In genomic region chr10:69208705-69209104, GRCm38 (mm10) we compare ENCODE assay signal across 22 mouse cellular contexts. TPM values are rescaled to one million over a fixed set of nuclear protein-coding genes. Genes with fewer than 3 reads are reported as not detected.
DNase-seq lines count a peak whose midpoint lies in the region; ATAC-seq and TF ChIP-seq lines count a peak whose summit lies in the region.
"Had no signal": no experiment of that assay in that cellular context is flagged by ENCODE, and none has a peak within 500 bp of the region (broad histone marks: within the 10 kb centered on the region; RNA-seq: fewer than 3 reads in every experiment).

No protein-coding gene starts in this region.

- H3K4me2 ChIP-seq in liver, embryonic 12.5 days: no peak overlapping the region
- no peak overlapping the region for H3K4me2 ChIP-seq in CH12.LX (ENCODE audit: insufficient read depth, low read depth, poor library complexity, severe bottlenecking)
- H3K4me2 ChIP-seq: heart, embryonic 13.5 days; limb, embryonic 12.5 days had no signal

- H3K79me2 ChIP-seq in liver, adult 2 months (ENCODE audit: control insufficient read depth, insufficient read depth, low read length): peaks cover 17% of the 10 kb centered on the region; the same call in 1 of the 2 replicates
- 0 out of 2 replicates have a peak, but pooled peaks cover 2% of the 10 kb centered on the region for H3K79me2 ChIP-seq in CH12.LX (replicated peaks; ENCODE audit: control insufficient read depth, extremely low read depth, insufficient read depth, poor library complexity, severe bottlenecking)

- H3K9me3 ChIP-seq in heart, embryonic 10.5 days: no peaks in the 10 kb centered on the region
- H3K9me3 ChIP-seq in liver, embryonic 12.5 days (replicated peaks): no peaks in the 10 kb centered on the region
- H3K9me3 ChIP-seq in CH12.LX (replicated peaks; ENCODE audit: low read length): peaks cover 2% of the 10 kb centered on the region
- H3K9me3 ChIP-seq: limb, embryonic 12.5 days; midbrain, embryonic 10.5 days had no signal

- H3K4me1 ChIP-seq in heart, embryonic 10.5 days: peaks cover 19% of the 10 kb centered on the region
- peaks cover 21% of the 10 kb centered on the region for H3K4me1 ChIP-seq in liver, adult 2 months (ENCODE audit: control insufficient read depth, insufficient read depth, low read length)
- peaks cover 21% of the 10 kb centered on the region; the same call in 1 of the 2 replicates for H3K4me1 ChIP-seq in liver, embryonic 12.5 days
- H3K4me1 ChIP-seq in CH12.LX (ENCODE audit: control insufficient read depth in 1 of 2, insufficient read depth in 2 of 2): peaks cover 14 to 37% of the 10 kb centered on the region in 2 experiments

- peak; percentile 27 for DNase-seq in heart, embryonic 10.5 days (ENCODE audit: low spot score)
- no peak for DNase-seq in heart, postnatal 25 days (ENCODE audit: low spot score)
- DNase-seq in liver, adult 2 months (ENCODE audit: extremely low read depth, low read depth, low spot score): no peak
- DNase-seq in CH12.LX (ENCODE audit: extremely low read depth) (no peak), R1 (ENCODE audit: low read depth, low spot score) (peak; percentile 55)
- no peak for DNase-seq in right cerebral cortex, postnatal 10 days (ENCODE audit: low spot score in 2 of 2)
- DNase-seq: cerebellum, adult 8-10 months; kidney, adult 9 months; kidney, postnatal 4 days; lung, adult 18-20 months; retina, postnatal 1 day; thymus, postnatal 4 days had no signal

- 91% methylated on average over 3 of the region's 3 CpGs for WGBS in heart, embryonic 10.5 days
- 96% methylated on average over 3 of the region's 3 CpGs for WGBS in liver, adult 2 months
- WGBS in liver, embryonic 12.5 days (ENCODE audit: insufficient replicate concordance): 85% methylated on average over 3 of the region's 3 CpGs

- no peak overlapping the region for H3K4me3 ChIP-seq in heart, embryonic 10.5 days
- H3K4me3 ChIP-seq in liver, adult 2 months (ENCODE audit: insufficient read depth, low read depth, low read length): no peak overlapping the region
- H3K4me3 ChIP-seq in liver, embryonic 12.5 days: no peak overlapping the region
- no peak overlapping the region for H3K4me3 ChIP-seq in CH12.LX (replicated peaks in 1 of 3; ENCODE audit: low read depth in 2 of 3, low read length in 2 of 3, poor library complexity in 1 of 3)
- H3K4me3 ChIP-seq: erythroblast, embryonic 14.5 days; heart, embryonic 13.5 days; limb, embryonic 12.5 days; midbrain, embryonic 10.5 days had no signal

- no peak for TF ChIP-seq POLR2A in liver, adult 2 months (IDR thresholded peaks at IDR 0.05; ENCODE audit: extremely low read depth, insufficient read depth, low read length)
- TF ChIP-seq POLR2A in CH12.LX (IDR thresholded peaks at IDR 0.05; ENCODE audit: low read depth, low read length): no peak; the same call in 1 of the 2 replicates

- H3K27ac ChIP-seq in heart, embryonic 10.5 days: no peak overlapping the region
- no peak overlapping the region for H3K27ac ChIP-seq in liver, adult 2 months (replicated peaks; ENCODE audit: insufficient read depth, low read depth, low read length)
- no peak overlapping the region for H3K27ac ChIP-seq in liver, embryonic 12.5 days
- no peak overlapping the region for H3K27ac ChIP-seq in CH12.LX (ENCODE audit: insufficient read depth, low read depth)
- H3K27ac ChIP-seq: heart, embryonic 13.5 days; limb, embryonic 12.5 days; macrophage; midbrain, embryonic 10.5 days had no signal

- no peak for ATAC-seq in liver, embryonic 12.5 days
- no peak for ATAC-seq in erythroblast, adult 5-6 weeks (replicated peaks; ENCODE audit: low FRiP score, poor library complexity, severe bottlenecking)
- ATAC-seq: forebrain, embryonic 14.5 days had no signal

- no peak overlapping the region for H3K9ac ChIP-seq in liver, adult 2 months (ENCODE audit: low read depth, low read length)
- H3K9ac ChIP-seq in liver, embryonic 12.5 days: no peak overlapping the region
- no peak overlapping the region for H3K9ac ChIP-seq in CH12.LX (ENCODE audit: insufficient read depth, low read depth)
- H3K9ac ChIP-seq: heart, embryonic 13.5 days; limb, embryonic 12.5 days had no signal

- dilution Hi-C loops in CH12.LX (cut with MboI; ENCODE audit: extremely low pct_ligation_motif_present, extremely low pct_unique_long_range_greater_than_20kb, low sequenced_read_pairs): no loop called here

- intact Hi-C loops in heart, postnatal 25 days (cut with DNase I): no loop called here

- in situ Hi-C loops in CH12.LX (cut with MboI; ENCODE audit: low pct_ligation_motif_present, low pct_unique_long_range_greater_than_20kb, low sequenced_read_pairs): no loop called here

- TF ChIP-seq CTCF in liver, adult 2 months (IDR thresholded peaks at IDR 0.05; ENCODE audit: low read depth, low read length): peak; percentile 53
- peak in 1 of 2 experiments; percentile 22; a peak in 2 of 4 replicates for TF ChIP-seq CTCF in CH12.LX (conservative IDR thresholded peaks at IDR 0.05 in 1 of 2, IDR thresholded peaks at IDR 0.05 in 1 of 2; ENCODE audit: low read depth in 2 of 2, low read length in 2 of 2)

- no peaks in the 10 kb centered on the region for H3K27me3 ChIP-seq in heart, embryonic 10.5 days (ENCODE audit: insufficient read depth, poor library complexity, severe bottlenecking)
- H3K27me3 ChIP-seq in liver, adult 2 months (ENCODE audit: control insufficient read depth, insufficient read depth, low read length): no peaks in the 10 kb centered on the region
- H3K27me3 ChIP-seq in liver, embryonic 12.5 days (replicated peaks): peaks cover 34% of the 10 kb centered on the region
- H3K27me3 ChIP-seq in CH12.LX (replicated peaks): peaks cover 3% of the 10 kb centered on the region
- H3K27me3 ChIP-seq: heart, embryonic 13.5 days; limb, embryonic 12.5 days had no signal

- H3K36me3 ChIP-seq in heart, embryonic 10.5 days: peaks cover 9% of the 10 kb centered on the region; the same call in 1 of the 2 replicates
- H3K36me3 ChIP-seq in liver, adult 2 months (ENCODE audit: control insufficient read depth, insufficient read depth, low read length): no peaks in the 10 kb centered on the region
- H3K36me3 ChIP-seq in liver, embryonic 12.5 days: peaks cover 8% of the 10 kb centered on the region; the same call in 1 of the 2 replicates
- peaks cover 0 to 4% of the 10 kb centered on the region in 2 experiments for H3K36me3 ChIP-seq in CH12.LX (replicated peaks in 1 of 2; ENCODE audit: control insufficient read depth in 1 of 2, insufficient read depth in 1 of 2, low read length in 1 of 2)

- no peak; the same call in 1 of the 2 replicates for TF ChIP-seq RAD21 in CH12.LX (IDR thresholded peaks at IDR 0.05; ENCODE audit: low read depth, low read length)

- no peak for TF ChIP-seq EP300 in CH12.LX (IDR thresholded peaks at IDR 0.05; ENCODE audit: low read length)

TF ChIP-seq in CH12.LX, 34 proteins besides CTCF, POLR2A, EP300 and RAD21:
- TF ChIP-seq USF2 (conservative IDR thresholded peaks at IDR 0.05; ENCODE audit: low read depth, low read length): no peak
- TF ChIP-seq SMC3 (IDR thresholded peaks at IDR 0.05; ENCODE audit: low read depth, low read length): 0 out of 2 replicates have a peak, but pooled peaks have one; percentile 22

RNA-seq across cellular contexts. Expression of gene A930033H14Rik, which starts 4.2 kb away (rescaled TPM):
- 1.7 and 1.9 TPM in 2 replicates for polyA plus RNA-seq in heart, embryonic 10.5 days (2016; fragmentation: Nextera tagmentation; extraction: Ambion mirVana)
- total RNA-seq in heart, postnatal 25 days (2021): 1 to 10 TPM in 1 of 2 experiments, under 1 TPM in 1; 0.92 to 1.8 TPM
- total RNA-seq in liver, adult 2 months (2014; rRNA removed): 4.6 and 5.9 TPM in 2 replicates
- polyA plus RNA-seq in liver, adult 2 months (2012; rRNA removed): 0.26 and 0.50 TPM in 2 replicates
- 0.81 TPM in 2 replicates for polyA plus RNA-seq in liver, embryonic 12.5 days (2016; fragmentation: Nextera tagmentation; extraction: Ambion mirVana)
- total RNA-seq in CH12.LX (2012; rRNA removed) (0.84 and 0.85 TPM in 2 replicates), CH12.LX (2014; rRNA removed) (0.13 and 0.15 TPM in 2 replicates)
- polyA plus RNA-seq in CH12.LX (2012; ENCODE audit: insufficient read length, low read depth): 0.46 and 0.50 TPM in 2 replicates
- 0.21 TPM in 1 of 2 replicates, not detected in the other for total RNA-seq in erythroblast, adult 5-6 weeks (2015; ENCODE audit: low replicate concordance)
- total RNA-seq in erythroblast, adult 5-6 weeks (2017; ENCODE audit: low replicate concordance): 0.26 and 0.56 TPM in 2 replicates
- total RNA-seq: MEL; monocyte, adult 5-6 weeks had no signal
- polyA plus RNA-seq: erythroblast, embryonic 14.5 days had no signal

RNA-seq across cellular contexts. Expression of gene Rhobtb1, which starts 57.5 kb away (rescaled TPM):
- polyA plus RNA-seq in heart, embryonic 10.5 days (2016; fragmentation: Nextera tagmentation; extraction: Ambion mirVana): 26.6 and 28.4 TPM in 2 replicates
- 100 to 1,000 TPM; 113 to 183 TPM for total RNA-seq in heart, postnatal 25 days (2021)
- 45.2 and 47.9 TPM in 2 replicates for total RNA-seq in liver, adult 2 months (2014; rRNA removed)
- polyA plus RNA-seq in liver, adult 2 months (2012; rRNA removed): 14.3 and 17.4 TPM in 2 replicates
- 8.8 and 9.0 TPM in 2 replicates for polyA plus RNA-seq in liver, embryonic 12.5 days (2016; fragmentation: Nextera tagmentation; extraction: Ambion mirVana)
- total RNA-seq in CH12.LX (2012; rRNA removed): 12.2 and 13.3 TPM in 2 replicates
- 2.7 and 3.4 TPM in 2 replicates for total RNA-seq in CH12.LX (2014; rRNA removed)
- polyA plus RNA-seq in CH12.LX (2012; ENCODE audit: insufficient read length, low read depth): 3.1 and 3.7 TPM in 2 replicates
- total RNA-seq in erythroblast, adult 5-6 weeks (2015; ENCODE audit: low replicate concordance): 1.5 TPM in 1 of 2 replicates, not detected in the other
- total RNA-seq in erythroblast, adult 5-6 weeks (2017; ENCODE audit: low replicate concordance): 0.98 and 1.4 TPM in 2 replicates
- total RNA-seq: MEL had no signal

Comparison
In these comparisons a context has a peak if more than half of its experiments do, and no peak if none do; other contexts are left out.
1. DNase-seq: peak in heart, embryonic 10.5 days (single experiment) and R1 (single experiment); none in heart, postnatal 25 days (single experiment), liver, adult 2 months (single experiment), CH12.LX (single experiment) and right cerebral cortex, postnatal 10 days (0 of 2).